Mouse (Mus musculus): ENCODE data around the gene Fbxo27.

Gene Fbxo27

DNA sequence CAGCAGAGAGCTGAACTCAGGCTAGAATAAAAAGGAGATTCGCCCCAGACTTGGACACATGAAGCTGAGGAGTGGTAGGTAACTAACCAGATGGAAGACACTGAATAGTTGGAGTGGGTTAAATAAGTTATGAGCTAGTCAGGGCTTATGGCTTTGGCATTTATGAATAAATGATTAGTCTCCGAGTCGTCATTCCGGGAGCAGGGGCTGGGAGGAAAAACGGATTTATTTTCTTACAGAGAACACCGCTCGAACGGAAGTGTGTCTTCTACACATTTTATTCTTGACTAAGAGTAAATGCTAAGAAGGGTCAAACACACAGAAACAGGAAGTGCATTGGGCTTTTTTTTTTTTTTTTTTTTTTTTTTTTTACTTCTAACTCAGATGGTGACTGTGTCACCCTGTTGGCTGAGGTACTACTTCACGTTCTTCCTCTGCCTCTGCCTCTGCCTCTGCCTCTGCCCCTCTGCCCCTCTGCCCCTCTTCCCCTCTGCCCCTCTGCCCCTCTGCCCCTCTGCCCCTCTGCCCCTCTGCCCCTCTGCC lies 10.0 kb downstream of the Fbxo27 start:
- no peak for DNase-seq (ENCODE audit: low read depth, low spot score)

DNA sequence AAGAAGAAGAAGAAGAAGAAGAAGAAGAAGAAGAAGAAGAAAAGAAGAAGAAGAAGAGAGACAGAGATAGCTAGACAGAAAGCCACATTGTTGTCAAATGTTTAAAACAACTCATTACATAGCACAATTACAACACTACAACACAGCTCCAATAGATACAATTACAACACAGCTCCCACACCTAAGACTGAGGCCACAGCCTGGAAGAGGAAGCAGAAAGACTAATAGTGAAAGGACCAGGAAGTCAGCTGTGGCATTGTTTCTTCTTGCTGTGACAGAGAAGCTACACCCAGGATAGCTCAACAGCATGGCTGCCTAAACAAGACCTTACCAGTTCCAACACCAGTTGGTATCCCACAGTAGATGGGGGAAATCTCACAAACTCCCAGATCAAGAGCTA lies 16.8 kb downstream of the Fbxo27 start:
- DNase-seq (ENCODE audit: low read depth, low spot score): no peak

DNA sequence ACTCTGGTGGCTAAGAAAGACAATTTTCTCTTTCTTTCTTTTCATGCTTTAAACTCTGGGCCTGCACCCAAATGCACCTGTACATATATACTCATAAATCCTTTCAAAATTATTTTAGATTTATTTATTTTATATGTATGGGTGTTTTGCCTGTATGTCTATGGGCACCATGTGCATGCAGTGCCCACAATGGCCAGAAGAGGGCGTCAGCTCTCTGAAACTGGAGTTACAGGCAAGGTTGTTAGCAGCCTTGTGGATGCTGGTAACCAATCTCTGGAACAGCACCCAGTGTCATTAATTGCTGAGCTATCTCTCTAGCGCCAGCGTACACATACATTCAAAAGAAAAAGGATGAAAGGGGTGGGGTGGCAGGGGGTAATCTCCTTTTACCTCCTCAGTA lies 18.3 kb downstream of the Fbxo27 start:
- DNase-seq (ENCODE audit: low read depth, low spot score): no peak

DNA sequence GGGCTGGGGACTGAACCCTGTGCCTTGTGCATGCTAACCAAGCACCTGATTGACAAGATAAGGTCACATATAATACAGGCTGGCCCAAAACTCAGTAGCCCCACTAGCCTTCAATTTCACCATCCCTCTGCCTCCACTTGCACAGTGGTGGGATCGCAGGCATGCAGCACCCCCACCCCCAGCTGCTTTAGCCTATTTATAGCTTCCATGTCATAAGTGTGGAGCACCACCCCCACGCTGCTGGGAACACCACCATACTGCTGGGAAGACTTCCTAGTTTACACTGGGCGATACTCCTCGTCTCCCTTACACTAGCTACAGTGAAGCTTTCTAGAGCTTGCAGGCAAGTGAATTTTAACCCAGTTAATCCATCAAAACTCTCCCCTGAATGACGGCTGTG lies 22.0 kb downstream of the Fbxo27 start:
- DNase-seq (ENCODE audit: low read depth, low spot score): no peak

DNA sequence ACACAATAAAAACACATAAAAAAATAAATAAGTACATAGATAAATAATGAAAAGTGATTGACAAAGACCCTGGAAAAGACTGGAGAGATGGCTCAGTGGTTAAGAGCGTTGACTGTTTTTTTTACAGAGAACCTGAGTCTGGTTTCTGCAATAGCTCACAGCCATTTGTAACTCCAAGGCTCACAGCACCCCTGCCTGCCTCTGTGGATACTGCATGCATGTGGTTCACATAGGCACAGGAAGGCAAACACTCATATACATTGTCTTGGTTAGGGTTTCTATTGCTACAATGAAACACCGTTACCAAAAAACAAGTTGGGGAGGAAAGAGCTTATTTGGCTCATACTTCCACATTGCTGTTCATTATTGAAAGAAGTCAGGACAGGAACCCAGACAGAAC lies 22.9 kb downstream of the Fbxo27 start:
- no peak for DNase-seq (ENCODE audit: low read depth, low spot score)

DNA sequence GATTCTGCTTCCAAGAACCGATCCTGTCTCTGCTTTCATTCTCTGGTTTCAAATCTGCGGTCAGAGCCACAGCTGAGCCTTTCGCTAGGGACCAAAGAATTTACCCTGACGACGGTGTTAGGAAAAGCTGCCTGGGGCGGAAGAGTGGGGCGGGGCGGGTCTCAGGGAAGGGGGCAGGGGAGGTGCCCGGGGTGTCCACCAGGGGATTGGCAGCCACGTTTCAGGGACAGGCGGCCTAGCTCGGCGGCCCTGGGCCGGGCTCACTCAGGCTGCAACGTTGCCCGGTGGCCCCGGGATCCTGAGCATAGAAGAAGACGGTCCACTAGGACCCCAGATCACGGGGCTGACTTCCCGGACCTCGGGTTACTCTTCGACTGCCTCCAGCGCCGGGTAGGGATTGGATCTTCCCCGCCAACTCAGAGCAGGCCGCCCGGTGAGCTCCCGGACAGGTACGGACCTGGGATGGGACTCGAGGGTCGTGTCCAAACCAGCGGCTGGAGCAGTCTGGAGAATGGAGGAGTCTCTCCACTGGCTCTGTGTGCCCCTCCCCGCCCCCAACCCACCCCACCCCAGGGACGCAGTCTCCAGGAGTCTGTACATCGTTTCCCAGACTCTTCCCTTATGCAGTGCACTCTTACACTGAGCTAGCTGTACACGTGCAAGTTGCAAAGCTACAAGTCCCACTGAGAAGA lies 24.1 kb downstream of the Fbxo27 start, which contains the start of gene Fbxo17:
TSS of gene Fbxo17 (plus strand) at position 215 of the 692 bp plus-strand sequence.
- peak; percentile 69 for DNase-seq (ENCODE audit: low read depth, low spot score)

DNA sequence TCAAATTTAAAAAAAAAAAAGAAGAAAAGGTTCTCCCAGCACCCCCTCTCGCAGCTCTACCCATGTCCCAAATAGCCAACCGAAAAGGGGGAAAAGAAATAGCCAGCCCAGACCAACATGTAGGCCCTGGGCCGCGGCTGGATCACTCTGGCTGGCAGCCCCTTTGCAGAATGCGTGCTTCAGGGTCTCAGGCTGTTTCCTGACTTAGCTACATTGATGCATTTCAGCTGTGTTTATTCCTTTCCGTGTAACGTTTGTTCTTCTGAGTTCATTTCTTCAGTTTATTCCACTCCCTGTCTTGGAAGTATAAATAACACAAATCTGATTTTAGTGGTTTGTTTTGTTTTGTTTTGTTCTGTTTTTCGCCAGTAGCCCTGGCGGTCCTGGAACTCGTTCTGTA lies 25.1 kb downstream of the Fbxo27 start:
- no peak for DNase-seq (ENCODE audit: low read depth, low spot score)

DNA sequence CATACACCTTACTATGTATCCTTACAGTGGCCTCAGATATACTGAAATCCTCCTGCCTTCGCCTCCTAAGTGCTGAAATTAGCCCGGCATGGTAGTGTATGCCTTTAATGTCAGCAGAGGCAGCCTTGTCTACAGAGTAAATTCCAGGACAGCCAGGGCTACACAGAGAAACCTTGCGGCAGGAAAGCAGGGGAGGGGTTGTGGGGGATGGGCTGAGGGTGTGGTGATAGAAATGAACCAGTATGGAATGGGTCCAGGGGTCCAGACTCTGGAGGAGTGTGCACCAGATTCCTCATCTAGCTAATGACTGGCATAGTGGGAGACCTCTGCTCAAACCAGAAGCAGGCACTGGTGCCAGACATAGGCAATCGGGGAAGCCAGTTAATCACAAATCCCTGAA lies 26.5 kb downstream of the Fbxo27 start:
- DNase-seq (ENCODE audit: low read depth, low spot score): no peak

DNA sequence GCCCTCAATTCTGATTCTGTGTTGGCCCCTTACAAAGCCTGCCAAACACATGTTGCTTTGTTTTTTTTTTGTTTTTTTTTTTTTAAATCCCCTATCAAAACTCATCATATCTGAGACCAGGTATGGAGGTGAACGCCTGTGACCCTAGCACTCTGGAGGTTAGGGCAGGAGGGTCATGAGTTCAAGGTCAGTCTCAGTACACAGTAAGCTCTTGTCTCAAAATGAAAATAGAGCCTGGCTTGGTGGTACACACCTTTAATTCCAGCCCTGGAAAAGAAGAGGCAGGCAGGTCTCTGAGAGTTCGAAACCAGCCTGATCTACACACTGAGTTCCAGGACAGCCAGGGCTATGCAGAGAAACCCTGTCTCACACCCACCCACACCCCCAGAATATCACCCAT lies 27.0 kb downstream of the Fbxo27 start:
- no peak for DNase-seq (ENCODE audit: low read depth, low spot score)

DNA sequence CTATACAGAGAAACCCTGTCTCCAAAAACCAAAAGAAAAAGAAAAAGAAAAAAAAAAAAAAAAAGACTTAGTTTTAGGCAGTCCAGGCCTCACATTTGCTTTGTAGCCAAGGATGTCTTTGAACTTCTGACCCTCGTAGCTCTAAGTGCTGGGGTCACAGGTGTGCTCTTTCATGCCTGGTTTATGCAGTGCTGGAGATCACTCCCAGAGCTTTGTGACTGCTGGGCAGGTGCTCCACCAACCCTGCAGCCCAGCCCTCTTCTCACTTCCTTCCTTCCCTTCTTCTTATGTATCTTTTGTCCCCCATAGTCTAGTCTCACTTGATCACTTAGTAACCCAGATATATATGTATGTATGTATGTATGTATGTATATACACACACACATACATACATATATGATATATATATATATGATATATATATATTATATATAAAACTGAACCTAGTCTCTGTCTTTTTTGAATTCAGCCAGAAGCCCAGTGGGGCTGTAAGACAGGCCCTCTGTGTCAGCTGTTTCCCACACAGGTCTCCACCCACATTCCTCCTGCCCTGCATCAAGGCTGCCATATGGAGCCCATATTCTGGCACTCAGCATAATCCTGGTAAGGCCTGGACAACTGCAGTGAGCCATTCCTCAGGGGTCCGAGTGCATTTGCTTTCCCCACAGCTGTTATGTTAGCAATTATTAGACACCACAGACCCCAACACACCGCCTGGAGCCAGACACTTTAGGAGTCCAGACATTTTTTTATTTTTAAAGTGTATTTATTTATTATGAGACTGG lies 28.3 kb downstream of the Fbxo27 start:
- no peak for DNase-seq (ENCODE audit: low read depth, low spot score)

DNA sequence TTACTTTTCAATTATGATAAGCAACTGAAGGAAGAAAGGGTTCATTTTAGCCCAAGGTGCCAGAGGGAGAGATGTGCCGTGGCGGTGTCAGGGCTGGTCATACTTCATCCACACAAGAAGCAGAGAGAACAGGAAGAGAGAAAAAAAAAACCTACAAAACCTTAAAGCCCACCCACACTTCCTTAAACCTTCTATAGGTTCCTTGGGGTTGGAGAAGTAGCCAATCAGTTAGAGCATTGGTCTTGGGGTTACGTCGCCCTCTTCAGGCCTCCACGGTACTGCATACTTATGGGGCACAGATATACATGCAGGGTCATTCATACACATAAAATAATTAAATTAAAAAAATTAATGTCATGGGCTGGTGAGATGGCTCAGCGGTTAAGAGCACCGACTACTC lies 29.4 kb downstream of the Fbxo27 start:
- DNase-seq (ENCODE audit: low read depth, low spot score): no peak

DNA sequence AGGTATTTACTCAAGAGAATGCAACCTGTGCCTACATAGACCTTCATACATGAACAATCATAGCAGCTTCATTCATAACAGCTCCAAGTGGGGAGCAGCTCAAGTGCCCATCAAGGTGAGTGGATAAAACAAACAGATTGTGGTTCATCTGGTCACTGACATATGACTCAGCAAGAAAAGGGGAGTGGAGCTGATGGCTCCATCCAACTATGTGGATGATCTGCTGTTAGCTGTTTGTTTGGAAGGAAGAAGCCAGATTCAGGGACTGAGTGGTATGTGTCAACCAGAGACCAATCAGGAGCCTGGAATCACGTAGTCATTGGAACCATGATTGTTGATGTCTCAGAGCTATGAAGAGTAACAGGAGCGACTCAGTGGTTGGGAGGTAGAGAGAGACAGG lies 32.0 kb downstream of the Fbxo27 start:
- no peak for DNase-seq (ENCODE audit: low read depth, low spot score)

DNA sequence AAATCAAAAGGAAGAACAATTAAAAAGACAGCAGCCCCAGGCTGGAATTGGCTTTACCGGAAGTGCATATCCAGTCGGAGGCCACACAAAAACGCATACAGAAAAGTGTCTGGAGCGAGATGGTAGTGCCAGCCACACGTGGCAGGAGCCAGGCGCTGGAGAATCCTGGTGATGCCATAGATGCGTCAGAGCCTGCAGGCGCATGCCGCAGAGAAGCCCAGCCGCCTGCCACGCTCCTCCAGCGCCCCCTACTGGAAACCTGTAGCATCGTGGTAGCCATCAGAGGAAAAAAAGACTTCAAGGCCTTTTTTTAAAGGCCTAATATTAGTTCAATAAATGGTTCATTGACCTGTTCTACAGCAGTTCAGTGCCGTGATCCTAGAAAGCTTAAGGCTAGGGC lies 34.0 kb downstream of the Fbxo27 start:
- peak; percentile 70 for DNase-seq (ENCODE audit: low read depth, low spot score)

DNA sequence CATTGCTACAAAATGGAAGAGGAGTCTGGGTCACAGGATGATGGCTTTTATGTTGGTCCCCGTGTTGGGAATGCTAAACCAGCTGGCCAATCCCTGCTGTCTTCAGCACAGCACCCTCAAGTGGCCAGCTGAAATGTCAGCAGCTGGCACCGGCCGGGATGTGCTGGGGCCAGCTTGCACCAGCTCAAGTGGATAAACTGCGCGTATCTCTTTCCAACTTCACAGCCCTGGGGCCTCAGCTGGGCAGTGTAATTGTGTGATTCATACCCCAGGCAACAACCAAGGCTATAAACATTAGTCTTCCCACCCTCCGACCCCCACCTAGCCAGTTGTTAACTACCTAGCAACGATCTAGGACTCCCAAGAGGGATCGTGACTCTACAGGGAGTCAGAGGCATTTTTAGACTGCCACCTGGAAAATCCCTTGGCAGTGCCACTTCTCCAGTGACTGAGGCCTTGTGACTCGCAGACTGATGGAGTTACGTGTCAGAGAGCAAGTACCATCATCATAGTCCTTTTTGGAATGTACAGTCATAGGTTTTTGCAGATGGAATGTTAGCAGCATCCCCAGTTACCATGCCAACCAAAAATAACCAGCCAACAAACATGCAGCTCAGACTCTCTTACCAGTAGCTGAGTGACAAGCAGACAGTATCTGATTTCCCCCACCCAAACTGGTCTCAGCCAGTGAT lies 35.1 kb downstream of the Fbxo27 start:
- DNase-seq (ENCODE audit: low read depth, low spot score): peak; percentile 58

DNA sequence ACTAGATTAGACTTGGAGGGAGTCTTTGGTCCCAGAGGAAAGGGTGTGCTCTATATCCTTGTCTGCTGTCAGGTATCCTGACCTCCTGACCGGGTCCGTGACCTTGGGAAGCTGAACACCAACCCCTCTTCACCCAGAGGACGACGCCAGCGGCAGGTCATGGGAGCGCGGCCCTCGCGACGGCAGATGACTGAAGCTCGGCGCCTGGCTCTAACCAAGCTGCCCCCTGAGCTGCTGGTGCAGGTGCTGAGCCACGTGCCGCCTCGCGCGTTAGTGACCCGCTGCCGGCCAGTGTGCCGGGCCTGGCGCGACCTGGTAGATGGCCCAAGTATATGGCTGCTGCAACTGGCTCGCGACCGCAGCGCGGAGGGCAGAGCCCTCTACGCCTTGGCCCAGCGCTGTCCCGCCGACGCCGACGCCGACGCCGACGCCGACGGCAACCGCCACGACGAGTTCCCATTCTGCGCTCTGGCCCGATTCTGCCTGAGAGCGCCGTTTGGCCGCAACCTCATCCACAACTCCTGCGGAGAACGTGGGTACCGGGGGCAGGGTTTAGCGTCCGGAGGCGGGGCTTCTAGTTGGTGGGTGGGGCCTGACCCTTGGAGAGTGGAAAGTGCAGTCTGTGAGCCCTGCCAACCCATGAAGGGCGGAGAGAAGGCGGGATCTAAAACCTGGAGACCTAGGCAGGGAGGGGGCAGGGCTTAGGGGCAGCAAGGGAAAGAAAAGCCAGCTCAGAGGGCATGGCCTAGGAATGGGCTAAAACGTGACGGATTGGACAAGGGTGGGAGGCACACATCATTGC lies 39.9 kb downstream of the Fbxo27 start:
- DNase-seq (ENCODE audit: low read depth, low spot score): no peak

DNA sequence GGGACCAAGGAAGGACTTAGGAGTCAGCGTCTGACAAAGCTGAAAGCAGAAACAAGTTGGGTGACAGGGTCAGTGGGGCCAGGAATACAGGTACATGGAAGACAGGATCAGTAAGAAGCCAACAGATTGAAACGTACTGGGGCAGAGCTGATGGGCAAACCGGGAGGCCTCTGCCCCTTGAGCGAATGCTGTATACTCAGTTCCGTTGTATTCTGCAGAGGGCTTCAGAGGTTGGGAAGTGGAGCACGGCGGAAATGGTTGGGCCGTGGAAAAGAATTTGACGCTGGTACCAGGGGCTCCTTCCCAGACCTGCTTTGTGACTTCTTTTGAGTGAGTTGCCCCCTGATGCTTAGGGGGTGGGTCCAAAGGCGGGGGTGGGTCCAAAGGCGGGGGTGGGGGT lies 40.6 kb downstream of the Fbxo27 start:
- no peak for DNase-seq (ENCODE audit: low read depth, low spot score)

DNA sequence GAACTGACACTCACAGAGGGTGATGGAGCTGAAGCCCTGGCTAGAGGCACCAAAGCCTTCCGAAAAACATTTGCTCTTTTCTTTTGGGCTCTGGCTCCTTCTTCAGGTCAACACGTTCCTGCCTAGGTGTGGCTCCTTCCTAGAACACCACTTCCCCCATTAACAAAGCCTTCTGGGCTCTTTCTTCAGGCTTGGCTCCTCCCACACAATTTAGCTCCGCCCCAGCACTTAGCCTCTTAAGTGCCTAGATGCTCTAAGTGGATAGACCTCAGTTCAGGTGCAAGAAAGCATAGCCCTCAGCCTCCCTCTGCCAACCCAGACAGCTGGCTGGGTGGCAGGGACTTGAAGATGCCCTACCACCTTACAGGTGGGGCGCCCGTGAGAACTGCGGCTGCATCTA lies 43.1 kb downstream of the Fbxo27 start:
- no peak for DNase-seq (ENCODE audit: low read depth, low spot score)

DNA sequence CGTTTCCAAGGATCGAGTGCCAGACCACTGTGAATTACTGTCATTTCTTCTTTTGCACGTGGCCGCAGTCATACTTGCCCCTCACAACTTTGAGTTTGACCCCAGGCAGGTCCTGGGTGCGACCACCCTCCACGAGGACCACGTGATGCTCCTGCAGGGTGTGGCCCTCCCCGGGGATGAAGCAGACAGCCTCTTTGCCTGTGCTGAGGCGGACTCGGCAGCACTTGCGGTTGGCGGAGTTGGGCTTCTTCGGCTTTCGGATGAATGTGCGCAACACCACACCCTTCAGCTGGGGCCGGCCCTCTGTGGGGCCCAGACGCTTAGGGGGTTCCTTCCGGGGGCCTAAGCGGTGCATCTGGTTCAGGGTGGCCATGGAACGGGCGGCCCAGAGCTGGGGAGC lies 47.2 kb downstream of the Fbxo27 start:
- no peak for DNase-seq (ENCODE audit: low read depth, low spot score)

DNA sequence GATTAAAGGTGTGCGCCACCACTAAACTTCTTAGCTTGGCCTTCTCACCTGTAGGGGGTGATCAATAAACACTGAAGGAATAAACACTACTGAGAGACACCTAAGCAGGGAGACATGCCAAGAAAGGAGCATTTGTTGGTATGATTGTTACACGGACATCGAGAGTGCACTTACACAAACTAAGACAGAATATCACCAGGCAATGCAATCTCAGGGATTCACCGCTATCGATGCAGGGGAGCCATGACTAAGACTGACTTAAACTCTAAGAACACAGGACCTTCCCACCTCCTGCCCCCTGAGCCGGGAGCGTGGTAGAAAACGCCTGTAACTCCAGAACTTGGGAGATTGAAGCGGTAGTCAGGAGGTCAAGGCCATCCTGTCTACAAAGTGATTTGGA lies 48.3 kb downstream of the Fbxo27 start:
- no peak for DNase-seq (ENCODE audit: low read depth, low spot score)

DNA sequence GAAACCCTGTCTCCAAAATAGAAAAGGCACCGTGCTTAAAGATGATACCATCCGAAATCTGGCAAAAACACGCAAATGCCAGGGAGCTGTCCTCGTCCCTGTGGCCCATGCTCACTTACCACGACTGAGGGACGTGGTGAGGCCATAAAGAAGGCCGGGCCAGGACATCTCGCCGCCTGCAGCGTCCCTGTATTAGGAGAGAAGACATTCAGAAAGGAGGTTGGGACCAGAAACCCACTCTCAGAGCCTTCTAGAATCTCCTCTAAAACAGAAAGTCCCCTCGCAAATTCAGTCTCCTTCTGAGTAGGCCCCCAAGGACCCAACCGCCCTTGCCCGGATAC lies 48.7 kb downstream of the Fbxo27 start:
- no peak for DNase-seq (ENCODE audit: low read depth, low spot score)

DNA sequence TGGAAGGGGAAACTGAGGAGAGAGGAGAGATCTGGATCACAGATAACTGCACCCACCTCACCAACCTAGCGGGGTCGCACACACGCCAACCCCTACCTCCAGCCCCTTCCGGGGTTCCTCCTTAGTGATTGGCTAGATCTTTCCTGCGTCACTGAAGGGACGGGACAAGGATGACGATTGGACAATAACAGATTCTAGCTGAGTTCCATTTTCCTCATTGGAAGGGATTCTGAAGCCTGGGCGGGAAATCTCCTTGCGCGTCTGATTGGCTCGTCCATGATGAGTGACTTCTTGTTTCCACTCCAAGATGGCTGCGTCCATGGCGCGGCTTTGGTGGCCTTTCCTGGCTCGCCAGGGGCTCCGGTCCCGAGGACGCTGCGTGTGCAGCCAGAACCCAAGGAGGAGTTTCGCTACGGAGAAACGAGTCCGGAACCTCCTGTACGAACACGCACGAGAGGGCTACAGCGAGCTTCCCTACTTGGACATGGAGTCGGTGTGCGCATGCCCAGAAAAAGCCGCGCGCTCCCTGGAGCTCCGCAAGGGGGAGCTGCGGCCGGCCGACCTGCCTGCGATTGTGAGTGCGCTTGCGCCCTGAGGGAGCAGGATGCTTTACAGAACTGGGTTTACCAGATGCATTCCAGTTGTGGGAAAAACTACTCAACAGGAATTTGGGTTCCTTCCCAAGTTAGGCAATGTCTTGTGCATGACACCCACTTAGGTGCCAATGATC lies 49.2 kb downstream of the Fbxo27 start, which contains the start of the genes Mrps12 and Sars2:
TSS of gene Mrps12 (minus strand) at position 112 of the 730 bp plus-strand sequence.
TSS of gene Sars2 (plus strand) at position 284 of the 730 bp plus-strand sequence.
- DNase-seq (ENCODE audit: low read depth, low spot score): peak; percentile 97

Measured in skeletal muscle tissue, adult 2 months (tissue).